Mouse (Mus musculus) layer of hippocampus, postnatal 14 days (tissue): ENCODE results near the gene Erc2. TPM values are rescaled to one million over a fixed set of nuclear protein-coding genes. Genes with fewer than 3 reads are reported as not detected.
"Not testable (repeated sequence)": the region's sequence is repeated elsewhere in the genome, so short reads cannot be mapped to it uniquely, and the experiment has no call there.

Experiments
- DNase-seq, 2 experiments: peaks; one replicate each; pipeline ENCODE4 v3.0.0; 2021 to 2022; ENCODE audit warnings: low spot score in 2 of 2, mixed read lengths in 1 of 2
- total RNA-seq, 2 experiments: library from RNA; stranded (reverse); gene quantifications; 2 replicates each; pipeline ENCODE4 v1.2.3; 2021

Erc2 gene
- total RNA-seq, 2 experiments from 2014 or later = 252 to 266 TPM

- DNase-seq = no peak
These were observed 200.8 kb downstream of the Erc2 start for GRCm38 (mm10) chr14:27823048-27823447.

DNA sequence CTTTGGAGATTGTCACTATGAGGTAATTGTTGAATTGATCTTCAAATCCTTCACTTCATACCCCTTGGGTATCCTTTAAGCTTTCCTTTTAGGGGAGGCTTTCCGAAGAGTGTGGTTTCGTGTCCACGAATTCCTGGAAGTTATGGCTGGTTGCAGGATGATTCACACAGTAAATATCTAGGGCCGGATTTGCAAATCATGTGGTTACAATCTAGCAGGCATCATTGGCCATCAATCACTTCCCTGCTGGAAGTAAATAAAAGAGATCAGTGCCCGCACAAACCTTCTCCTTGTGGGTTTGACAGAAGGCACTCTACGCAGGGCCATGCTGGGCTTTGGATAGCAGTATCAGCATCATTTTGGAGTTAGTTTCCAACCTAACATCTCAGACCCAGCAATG lies 201.7 kb downstream of the Erc2 start:
- no peak for DNase-seq

DNA sequence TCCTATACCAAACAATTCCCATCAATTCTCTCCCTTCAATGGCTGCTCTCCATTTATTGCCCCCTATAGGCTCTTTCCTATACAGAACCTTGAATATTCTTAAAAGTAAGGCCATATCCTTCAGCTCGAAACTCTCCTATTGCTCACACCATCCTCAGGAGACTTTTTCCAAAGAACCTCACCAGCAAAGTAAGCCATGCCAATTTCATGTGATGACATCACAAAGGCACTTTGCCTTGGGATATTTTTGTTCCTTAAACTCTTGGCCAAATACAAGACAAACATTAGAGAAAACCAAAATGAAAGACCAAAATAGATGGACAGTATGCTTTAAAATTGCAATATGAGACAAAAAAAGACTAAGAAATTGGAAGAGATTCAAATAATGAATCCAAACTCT lies 204.6 kb downstream of the Erc2 start:
- no peak for DNase-seq

DNA sequence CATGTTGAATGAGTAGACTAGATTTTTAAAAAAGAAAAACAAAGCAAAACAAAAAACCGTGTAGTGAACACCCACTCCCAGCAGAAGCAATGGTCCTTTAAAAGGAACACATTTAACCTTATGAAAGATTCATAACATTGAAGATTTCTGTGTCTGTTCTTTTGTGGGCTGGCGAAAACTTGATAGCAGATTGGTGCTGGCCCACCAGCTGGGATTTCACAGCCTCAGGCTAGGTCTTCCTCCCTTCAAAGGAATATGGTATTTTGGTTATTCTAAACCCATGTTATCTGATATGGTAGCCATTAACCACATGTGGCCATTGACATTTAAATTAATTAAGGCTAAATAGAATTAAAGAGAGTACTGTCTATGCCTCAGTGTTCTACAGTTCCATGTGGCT lies 205.9 kb downstream of the Erc2 start:
- no peak for DNase-seq

DNA sequence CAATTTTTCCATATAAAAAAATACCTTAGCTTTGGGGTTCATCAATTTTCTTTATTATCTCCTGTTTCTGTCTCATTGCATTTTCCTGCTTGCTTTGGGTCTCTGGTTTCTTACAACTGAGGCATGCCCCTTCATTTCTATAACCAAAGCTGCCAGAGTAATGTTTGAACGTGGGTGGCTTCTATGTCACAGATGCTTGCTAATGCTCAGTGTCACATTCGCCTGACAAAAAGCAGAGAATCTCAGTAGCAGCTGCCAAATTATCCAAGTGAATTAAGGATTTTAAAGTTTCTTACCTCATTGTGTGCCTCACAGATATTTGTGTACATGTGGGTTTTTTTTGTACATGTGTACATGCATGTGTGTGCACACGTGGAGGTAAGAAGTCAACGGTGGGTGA lies 210.0 kb downstream of the Erc2 start:
- peak in 1 of 2 experiments; percentile 45 for DNase-seq

DNA sequence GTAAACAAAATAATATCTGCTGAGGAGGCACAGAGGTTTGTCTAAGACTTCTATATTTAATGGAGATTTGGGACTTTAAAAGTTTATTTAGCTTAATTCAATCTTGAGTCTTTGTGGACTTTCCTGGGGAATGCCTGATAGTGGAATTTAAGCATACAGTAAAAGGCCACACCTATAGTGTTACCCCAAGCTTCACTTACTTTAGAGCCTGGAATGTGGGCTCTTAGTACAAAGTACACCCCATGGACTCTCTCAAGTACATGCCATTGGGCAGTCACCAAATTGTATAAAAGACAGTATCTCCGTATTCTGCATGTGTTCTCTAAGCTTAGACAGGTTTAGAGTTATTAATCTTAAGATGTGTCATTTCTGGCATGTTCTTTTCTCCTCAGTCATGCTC lies 213.1 kb downstream of the Erc2 start:
- DNase-seq = no peak

- DNase-seq = no peak
These were observed 215.4 kb downstream of the Erc2 start for GRCm38 (mm10) chr14:27837601-27838105.

DNA sequence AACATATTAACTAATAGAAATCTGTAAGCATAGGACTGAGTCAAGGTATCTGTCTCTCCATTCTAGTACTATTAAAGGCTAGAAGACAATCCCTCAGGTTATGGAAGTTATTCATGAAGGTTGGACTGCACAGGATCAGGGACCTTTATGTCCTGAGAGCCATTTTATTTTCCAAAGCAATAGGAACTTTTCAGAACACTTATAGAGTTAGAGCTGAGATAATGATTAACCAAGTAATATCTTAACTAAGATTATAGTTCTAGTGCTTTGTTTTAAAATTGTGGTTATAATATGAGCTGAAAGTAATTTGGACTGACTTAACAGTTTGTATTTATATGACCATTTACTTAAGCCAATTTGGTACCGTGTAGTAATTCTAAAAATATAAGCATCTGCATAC lies 217.9 kb downstream of the Erc2 start:
- DNase-seq = no peak

- DNase-seq = peak in 1 of 2 experiments; percentile 45
These were observed 224.6 kb downstream of the Erc2 start for GRCm38 (mm10) chr14:27846875-27847274.

DNA sequence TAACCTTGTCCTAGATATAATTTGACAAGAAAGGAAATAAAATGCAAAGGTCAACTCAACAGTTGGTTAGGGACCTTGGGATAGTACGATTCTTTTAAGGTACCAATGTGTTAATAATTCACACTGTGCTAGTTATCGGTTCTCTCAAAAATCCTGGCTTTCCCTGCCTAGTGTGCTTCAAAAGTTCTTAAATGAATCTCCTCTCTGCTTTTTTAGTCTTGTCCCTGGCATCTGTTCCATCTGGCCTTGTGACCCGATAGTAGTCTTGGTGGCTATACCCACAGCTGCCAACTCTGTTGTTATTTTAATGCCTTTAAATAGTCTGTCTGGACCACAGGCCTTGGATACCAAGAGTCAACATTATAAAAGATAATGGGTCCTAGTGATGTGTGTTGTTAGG lies 225.1 kb downstream of the Erc2 start:
- no peak for DNase-seq

DNA sequence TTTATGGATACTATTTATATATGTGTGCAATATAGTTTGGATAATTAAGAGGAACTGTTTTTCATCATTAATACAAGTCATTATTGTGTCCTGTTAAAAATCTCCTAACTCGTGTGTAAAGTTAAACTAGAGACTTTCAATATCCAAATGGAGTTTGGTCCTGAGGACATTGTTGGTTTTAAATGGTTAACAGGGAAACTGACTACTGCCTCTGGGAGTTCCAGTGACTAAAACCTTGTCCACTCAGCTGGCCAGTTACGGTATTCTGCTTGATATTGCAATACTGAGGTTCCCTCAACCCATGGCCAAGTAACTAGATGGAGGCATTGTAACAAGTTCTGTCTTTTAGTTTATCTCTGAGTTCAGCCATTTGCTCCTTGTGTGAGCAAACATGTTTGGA lies 229.0 kb downstream of the Erc2 start:
- DNase-seq = no peak

- DNase-seq = no peak
These were observed 230.4 kb downstream of the Erc2 start for GRCm38 (mm10) chr14:27852606-27853005.

- DNase-seq = peak; percentile 39 to 84
These were observed 238.3 kb downstream of the Erc2 start for GRCm38 (mm10) chr14:27860371-27861046.

- no peak for DNase-seq
These were observed 240.1 kb downstream of the Erc2 start for GRCm38 (mm10) chr14:27862299-27862698.

DNA sequence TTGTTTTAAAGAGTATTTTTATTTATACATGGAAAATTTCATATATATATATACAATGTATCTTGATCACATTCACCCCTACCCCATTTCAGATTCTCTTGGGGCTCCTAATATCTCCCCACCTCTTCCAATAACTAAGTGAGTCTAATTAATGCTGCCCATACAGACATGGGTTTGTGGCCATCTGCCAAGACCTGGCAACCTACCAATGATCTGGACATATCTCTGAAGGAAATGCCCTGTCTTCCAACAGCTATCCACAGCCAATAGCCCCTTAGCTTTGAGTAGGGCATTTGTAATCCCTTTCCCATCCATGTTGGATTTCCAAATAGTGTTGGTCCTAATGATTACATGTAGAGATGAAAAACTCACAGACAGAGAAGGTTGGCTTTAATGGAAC lies 245.2 kb downstream of the Erc2 start:
- DNase-seq = no peak

DNA sequence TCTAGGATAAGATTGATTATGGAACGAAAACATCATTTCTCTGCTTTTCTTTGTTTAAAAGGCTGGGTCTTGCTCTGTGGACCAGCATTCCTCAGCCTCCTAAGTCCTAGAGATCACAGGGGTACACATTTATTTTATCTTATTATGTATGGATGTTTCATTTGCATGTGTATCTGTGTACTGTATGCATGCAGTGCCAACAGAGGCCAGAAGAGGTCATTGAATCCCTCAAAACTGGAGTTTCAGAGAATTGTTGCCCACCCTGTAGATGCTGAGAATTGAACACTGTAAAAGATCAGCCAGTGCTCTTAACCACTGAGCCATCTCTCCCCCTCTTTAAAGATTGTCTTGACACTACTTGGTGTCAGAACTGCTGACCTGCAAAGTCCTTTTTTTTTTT lies 251.4 kb downstream of the Erc2 start:
- no peak for DNase-seq

DNA sequence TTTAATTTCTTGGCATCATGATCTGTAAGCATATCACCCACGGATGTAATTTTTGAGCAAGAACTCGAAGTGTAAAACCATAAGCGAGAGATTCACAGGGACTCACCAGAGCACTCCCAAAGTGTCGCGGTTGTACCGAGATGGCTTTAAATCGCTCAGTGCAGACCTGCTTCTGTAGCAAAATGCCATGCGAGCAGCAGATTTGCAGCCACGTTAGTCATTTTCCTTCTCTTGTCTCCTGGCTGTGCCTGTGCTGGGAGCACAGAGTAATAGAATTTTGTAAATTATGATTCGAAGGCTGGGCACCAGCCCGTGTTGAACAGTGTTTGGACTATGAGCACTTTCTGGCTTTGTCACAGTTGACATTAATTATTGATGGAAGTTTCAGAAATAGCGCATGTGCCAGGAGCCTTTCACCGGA lies 253.8 kb downstream of the Erc2 start:
- DNase-seq = peak; percentile 30 to 40

- no peak for DNase-seq
These were observed 259.7 kb downstream of the Erc2 start for GRCm38 (mm10) chr14:27881972-27882371.

GRCm38 (mm10) chr14:27886337-27886736 lies 264.1 kb downstream of the Erc2 start:
- DNase-seq = not testable (repeated sequence)

- DNase-seq = peak in 1 of 2 experiments; percentile 70
These were observed 265.3 kb downstream of the Erc2 start for GRCm38 (mm10) chr14:27887488-27887887.

DNA sequence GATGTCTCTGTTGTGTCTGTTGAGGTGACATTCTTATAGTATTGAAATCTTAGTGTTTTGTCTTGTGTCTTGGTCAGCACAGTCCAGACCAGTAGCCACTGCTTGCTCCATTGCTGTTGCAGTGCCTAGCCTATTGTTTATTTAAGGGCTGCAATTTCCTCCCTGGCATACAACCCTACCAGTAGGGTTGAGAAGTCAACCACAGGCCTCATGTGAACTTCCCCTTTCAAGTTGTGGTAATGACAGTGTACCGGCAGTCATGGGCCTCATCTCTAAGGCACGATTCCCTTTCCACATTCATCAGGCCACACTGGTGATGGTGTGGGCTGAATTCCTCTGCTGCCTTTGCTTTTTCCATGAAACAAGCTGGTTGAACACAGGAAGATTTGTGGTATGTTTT lies 267.4 kb downstream of the Erc2 start:
- no peak for DNase-seq

DNA sequence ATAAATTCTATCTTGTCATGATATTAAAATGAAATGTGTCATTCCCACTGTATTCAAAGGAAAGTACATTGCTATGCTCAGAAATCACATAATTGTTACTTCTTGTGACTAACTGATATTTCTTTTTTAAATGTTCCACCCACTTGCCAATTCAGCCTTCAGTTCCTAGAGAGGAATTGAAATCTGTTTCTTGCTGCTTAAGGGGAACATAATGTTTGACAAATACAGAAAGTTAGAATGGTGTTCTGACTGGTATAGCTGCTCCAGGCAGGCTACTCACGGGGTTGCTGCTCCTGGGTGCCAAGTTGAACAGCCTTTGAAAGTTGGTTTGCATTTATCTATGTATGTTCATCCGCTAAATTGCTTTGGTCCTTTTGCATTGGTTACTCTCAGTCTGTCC lies 270.2 kb downstream of the Erc2 start:
- no peak for DNase-seq

GRCm38 (mm10) chr14:27901772-27902171 lies 279.5 kb downstream of the Erc2 start:
- DNase-seq = no peak
